Mouse (Mus musculus) left cerebral cortex, adult 8-10 months (tissue): ENCODE measurements at regions not wholly inside any gene's neighbourhood (a gene's known extent, or its start where the extent isn't known, plus 50 kb on each side); places are given as distances from the start of the nearest gene placed in this dataset.
"Not testable (repeated sequence)": the region's sequence is repeated elsewhere in the genome, so short reads cannot be mapped to it uniquely, and the experiment has no call there.

Experiments
- DNase-seq, 2 experiments: peaks; one replicate each; pipeline ENCODE4 v3.0.0; 2022; ENCODE audit warnings: low spot score in 2 of 2

DNA sequence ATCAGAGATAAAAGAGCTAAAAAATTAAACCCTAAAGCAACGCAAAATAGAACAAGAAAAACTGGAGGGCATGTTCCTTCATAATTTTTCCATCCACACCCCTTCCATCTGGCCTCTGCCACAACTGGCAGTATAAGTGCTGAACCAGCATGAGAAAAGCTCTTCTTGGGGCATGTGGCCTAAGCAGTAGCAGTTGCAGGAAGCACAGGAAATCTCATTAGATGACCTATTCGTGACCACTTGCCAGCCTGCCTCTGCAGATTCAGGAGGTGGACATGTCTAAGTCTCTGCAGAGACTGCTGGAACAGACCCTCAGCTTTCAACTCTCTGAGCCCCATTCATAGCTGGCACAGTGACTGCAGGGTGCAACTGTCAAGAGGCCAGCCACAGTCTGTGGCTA is 116.5 kb upstream of the Teddm2 start:
- DNase-seq: no peak

DNA sequence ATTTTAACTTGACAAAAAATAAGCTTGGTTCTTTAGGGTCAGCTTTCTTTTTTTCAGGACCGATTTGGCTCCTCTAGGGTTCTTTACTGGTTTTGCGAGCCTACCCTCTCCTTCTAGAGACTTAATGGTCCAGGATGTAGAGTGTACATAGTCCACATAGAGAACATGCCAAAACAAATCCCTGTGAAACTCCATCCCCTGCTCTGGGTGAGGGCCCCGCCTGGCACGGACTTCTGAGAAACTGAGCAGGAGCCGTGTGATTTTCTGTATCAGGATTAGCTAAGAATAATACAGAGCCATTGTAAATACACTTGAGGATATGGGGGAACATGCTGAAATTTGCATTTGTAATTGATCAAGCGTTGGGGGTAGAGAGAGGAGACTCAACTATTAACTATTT is 118.2 kb upstream of the Teddm2 start:
- DNase-seq: no peak

DNA sequence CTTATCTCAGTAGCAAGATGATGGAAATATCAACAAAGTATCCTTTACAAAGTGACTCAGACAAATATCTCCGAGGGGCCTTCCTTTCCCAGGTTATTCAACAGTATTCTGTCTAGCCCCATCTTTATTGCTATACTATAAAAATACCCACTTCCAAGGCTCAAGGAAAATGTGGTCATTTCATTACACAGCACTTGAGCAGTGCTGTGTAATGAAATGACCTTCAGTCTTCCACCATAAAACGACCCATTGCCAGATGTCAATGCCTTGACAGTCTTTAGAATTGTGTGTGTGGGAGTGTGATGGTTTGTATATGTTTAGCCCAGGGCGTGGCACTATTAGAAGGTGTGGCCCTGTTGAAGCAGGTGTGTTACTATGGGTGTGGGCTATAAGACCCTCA is 124.3 kb upstream of the Teddm2 start:
- no peak for DNase-seq

DNA sequence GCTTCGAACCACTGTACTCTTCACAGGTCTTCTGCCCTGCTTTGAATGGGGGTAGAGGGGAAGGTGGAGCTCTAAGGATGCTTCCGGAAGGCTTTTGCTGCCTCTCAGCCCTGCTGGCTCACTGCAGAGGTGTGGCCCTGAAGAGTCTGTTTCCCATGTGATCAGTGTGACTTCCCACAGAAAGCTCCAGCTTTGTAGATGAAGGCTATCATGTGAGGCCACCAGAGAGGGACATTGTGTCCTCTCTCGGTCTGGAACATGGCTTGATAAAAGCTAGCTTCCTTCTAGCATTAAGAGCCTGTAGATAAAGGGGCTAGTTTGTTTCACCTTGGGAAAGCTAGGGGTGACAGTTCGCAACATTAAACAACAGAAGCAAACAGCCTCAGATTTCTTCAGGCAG is 127.3 kb upstream of the Teddm2 start:
- DNase-seq: no peak

DNA sequence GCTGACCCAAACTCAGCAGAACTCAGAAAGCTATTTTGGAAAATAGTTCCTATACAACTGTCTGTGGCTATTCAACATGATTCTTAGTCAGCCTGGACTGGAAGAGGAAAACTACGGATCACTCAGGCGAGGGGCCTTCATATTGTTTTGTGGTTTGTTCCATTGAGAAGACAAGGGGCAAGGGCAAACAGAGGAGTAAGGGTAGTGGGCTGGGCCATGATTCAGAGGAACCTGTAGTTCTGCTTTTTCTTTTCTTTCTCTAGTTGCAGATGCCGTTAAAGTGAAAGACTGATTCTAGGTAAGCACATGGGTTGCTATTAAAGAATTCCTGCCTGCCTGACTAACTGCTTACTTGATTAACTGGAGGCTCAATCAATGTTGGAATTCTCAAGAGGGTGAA is 129.8 kb upstream of the Teddm2 start:
- DNase-seq: no peak

DNA sequence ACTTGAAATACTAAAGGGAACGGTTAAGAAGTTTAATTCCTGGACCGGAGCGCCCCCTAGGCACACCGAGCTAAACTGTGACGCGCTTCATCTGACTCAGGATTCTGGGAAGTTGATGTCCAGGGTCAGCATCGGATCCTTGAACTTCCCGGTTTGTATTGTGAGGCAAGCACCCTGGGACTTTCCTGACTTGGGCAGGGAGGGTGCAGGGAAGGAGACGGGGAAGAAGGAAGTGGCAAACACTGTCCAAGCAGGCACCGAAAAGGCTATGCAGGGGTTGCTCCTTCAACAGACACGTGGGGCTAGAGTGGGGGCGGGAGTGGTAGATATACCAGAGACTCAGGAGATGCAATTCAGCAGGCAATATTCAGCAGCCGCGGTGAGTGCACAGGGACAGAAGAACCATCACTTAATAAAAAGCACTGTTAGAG is 132.7 kb upstream of the Teddm2 start:
- DNase-seq: peak; percentile 33 to 77

DNA sequence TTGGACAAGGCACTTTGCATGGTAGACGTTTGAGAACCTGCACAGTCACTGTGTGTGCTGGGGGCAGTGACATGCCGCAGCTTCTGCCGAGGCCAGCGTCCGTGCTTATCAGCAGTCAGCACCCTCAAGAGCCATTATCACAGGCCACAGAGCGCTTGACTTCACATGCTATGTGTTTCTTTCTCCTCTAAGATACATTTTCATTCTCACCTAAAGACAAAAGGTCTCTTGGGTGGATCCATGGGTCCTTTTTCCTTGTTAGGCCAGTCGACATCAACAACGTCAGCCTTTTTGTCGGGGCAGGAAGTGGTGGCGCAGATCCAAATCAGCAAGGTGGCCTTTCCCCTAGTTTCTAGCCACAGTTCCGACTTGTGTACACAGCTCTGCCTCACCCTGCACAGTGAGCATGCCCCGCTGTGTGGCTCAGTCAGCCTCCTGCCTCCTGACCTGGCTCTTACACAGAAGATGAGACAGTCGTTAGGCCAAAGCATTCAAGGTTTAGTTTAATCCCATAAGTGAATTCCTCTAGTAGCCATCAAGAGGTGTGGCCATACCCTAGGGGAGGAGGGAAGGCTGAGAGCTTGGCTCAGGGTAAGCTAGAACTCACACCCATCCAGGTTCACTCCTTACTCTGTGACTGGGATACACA is 134.1 kb upstream of the Teddm2 start:
- peak in 1 of 2 experiments; percentile 12 for DNase-seq

- DNase-seq: no peak
Measured at GRCm38 (mm10) chr1:154036729-154037270, 136.8 kb upstream of the Teddm2 start.

DNA sequence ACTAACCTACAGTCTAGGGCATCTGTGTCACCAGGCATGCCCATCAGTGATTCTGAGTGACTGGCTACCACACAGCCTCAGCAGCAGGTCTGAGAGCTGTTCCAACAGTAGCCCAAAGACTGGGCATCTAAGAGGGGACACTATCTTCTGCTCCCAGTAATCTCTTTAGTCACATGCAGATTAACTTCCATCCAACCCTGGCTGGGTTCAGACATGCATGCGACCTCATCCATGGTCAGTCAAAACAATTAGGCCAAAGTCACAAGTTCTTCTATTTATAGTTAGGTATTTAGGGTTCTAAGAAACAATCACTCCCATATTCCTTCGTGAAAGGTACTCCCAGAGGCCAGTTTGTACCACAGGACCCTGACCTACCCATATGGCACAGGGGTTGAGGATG is 138.2 kb upstream of the Teddm2 start:
- DNase-seq: no peak

GRCm38 (mm10) chr1:154040907-154041306 is 140.9 kb upstream of the Teddm2 start:
- DNase-seq: no peak

DNA sequence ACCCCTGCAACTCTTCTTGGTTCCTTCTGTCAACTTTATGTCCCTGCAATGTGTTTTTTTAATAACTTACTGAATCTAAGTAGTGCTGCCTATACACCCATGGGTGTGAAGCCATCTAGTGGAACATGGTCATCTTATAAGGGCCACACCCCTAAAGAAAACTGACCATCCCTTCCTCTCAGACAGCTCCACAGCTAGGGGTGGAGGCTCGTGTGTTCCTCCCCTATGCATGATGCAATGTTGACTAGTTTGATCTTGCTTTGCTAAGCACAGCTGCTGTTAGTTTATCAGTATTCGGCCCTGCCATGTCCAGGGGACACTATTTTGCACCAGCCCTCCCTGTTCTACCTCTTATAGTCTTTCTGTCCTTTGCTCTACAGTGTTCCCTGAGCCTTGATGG is 142.9 kb upstream of the Teddm2 start:
- DNase-seq: no peak

GRCm38 (mm10) chr1:154044712-154045111 is 144.7 kb upstream of the Teddm2 start:
- DNase-seq: peak in 1 of 2 experiments; percentile 15

GRCm38 (mm10) chr1:154045951-154046350 is 145.9 kb upstream of the Teddm2 start:
- DNase-seq: no peak

GRCm38 (mm10) chr1:154053641-154054040 is 147.3 kb upstream of the Zfp648 start:
- no peak for DNase-seq

DNA sequence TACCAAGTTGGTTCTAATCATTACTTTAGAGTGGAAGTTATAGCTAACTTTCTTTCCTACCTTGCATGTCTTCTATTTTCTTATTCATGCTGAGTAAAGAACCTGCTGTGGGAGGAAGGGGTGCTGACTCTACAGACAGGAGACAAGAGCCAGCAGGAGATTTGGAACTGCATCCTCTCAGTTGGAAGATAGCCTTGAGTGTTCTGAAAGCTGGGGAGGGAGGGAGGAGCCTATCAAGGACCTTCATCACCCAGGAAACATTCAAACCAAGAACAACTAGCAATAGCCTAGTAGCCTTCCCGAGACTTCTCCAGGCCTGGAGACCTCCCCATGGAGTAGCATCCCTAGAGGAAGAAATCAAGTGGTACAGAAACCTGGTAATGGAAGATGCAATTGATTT is 146.1 kb upstream of the Zfp648 start:
- DNase-seq: no peak

DNA sequence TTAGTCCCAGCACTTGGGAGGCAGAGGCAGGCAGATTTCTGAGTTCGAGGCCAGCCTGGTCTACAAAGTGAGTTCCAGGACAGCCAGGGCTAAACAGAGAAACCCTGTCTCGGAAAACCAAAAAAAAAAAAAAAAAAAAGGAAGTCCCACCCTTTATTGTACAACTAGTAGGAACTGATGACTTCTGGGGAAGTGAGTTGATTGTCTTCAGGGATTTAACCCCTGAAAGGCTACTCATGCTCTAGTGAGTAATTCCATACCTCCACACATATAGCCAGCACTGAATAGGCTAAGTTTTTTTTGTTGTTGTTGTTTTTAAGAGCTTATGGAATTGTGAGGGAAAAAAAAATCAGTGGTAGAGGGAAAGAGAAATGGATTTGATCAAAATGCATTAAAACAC is 139.6 kb upstream of the Zfp648 start:
- DNase-seq: not testable (repeated sequence)

- DNase-seq: no peak
Measured at GRCm38 (mm10) chr1:154061851-154062250, 139.1 kb upstream of the Zfp648 start.

DNA sequence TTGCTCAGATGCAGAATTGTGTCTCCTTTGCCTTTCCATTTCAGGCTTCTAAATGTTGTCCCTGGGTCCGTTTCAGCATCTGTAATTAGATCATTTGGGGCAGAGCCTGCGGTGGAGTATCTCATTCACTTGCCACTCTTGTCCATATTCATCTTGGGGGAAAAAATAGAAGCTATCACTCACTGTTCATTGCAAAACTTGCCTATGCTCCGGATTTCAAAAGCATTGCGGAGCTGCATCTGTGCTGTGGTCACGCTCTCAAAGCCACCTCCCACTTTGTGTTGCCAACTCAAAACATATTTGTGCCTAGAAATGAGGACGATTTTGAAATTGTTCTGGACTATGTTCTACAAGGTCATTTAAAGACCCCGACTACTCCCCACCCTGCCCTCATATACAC is 138.3 kb upstream of the Zfp648 start:
- no peak for DNase-seq

- DNase-seq: no peak
Measured at GRCm38 (mm10) chr1:154064633-154065032, 136.4 kb upstream of the Zfp648 start.

- peak in 1 of 2 experiments; percentile 9 for DNase-seq
Measured at GRCm38 (mm10) chr1:154065336-154066329, 135.4 kb upstream of the Zfp648 start.

GRCm38 (mm10) chr1:154067856-154068255 is 133.1 kb upstream of the Zfp648 start:
- DNase-seq: no peak

- no peak for DNase-seq
Measured at GRCm38 (mm10) chr1:154074270-154074669, 126.7 kb upstream of the Zfp648 start.
